Mouse (Mus musculus) liver, adult (tissue): ENCODE results near the gene Tle3.

Experiments used
- GATA4 ChIP-seq: IDR thresholded peaks from 2 replicates; pipeline ENCODE4 v1.6.1; 2014; ENCODE audit warnings: mild to moderate bottlenecking, low read length; ENCODE audit not compliant: insufficient replicate concordance

Tle3 gene

DNA sequence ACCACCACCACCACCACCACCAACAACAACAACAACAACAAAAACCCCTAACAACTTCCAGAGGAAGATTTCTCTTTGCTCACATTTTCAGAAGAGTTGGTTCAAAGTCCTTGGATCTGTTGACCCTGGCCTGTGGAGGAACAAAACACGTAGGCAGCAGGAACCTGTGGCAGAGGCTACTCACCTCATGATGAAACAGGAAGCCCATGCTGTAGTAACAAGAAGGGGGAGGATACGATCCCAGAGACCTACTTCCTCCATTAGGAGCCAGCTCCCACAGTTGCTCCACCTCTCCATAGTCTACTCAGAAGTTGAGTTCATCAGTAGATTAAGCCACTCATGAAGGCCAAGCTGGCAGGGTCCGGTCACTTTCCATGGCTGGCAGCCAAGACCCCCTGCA is 52.1 kb downstream of the Tle3 start:
- TF ChIP-seq GATA4: no peak

GRCm38 (mm10) chr9:61426493-61426892 is 54.3 kb downstream of the Tle3 start:
- no peak for TF ChIP-seq GATA4

DNA sequence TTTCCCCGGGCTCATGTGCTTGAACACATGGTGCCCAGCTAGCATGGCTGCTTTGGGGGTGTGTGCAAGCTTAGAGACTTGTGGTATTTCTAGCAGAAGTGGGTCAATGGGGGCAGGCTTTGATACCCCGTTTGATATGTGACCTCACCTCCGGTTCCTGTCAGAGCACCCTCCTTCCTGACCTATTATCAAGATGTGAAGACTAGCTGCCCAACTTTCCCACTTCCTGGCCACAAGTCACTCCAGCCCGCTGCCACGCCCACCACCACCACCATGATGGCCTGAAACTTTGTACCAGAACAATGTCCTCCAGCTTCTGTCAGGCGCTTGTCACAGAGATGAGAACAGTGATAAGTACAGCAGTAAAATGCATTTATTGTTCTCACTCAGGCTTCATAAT is 54.9 kb downstream of the Tle3 start:
- no peak for TF ChIP-seq GATA4

GRCm38 (mm10) chr9:61427901-61428300 is 55.7 kb downstream of the Tle3 start:
- no peak for TF ChIP-seq GATA4

- TF ChIP-seq GATA4: no peak
Observed at GRCm38 (mm10) chr9:61431830-61432229, 59.7 kb downstream of the Tle3 start.

DNA sequence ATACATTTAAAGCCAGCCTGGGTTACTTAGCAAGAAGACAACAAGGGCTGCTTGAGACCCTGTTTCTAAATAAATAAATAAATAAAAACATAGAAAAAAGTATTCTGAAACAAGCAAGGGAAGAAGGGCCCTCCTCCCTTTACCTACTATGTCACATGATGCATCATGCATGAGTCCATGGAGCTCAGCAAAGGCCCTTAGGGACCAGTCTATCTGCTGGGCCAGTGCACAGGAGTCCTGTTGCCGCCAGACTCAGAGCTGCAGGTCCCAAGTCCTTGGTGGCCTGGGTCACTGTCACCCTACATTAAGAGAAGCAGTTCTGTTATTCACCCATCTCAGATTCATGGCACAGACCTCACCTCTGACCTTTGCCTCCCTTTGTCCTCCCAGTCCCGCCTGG is 61.0 kb downstream of the Tle3 start:
- TF ChIP-seq GATA4: no peak

- no peak for TF ChIP-seq GATA4
Observed at GRCm38 (mm10) chr9:61434062-61434461, 61.9 kb downstream of the Tle3 start.

DNA sequence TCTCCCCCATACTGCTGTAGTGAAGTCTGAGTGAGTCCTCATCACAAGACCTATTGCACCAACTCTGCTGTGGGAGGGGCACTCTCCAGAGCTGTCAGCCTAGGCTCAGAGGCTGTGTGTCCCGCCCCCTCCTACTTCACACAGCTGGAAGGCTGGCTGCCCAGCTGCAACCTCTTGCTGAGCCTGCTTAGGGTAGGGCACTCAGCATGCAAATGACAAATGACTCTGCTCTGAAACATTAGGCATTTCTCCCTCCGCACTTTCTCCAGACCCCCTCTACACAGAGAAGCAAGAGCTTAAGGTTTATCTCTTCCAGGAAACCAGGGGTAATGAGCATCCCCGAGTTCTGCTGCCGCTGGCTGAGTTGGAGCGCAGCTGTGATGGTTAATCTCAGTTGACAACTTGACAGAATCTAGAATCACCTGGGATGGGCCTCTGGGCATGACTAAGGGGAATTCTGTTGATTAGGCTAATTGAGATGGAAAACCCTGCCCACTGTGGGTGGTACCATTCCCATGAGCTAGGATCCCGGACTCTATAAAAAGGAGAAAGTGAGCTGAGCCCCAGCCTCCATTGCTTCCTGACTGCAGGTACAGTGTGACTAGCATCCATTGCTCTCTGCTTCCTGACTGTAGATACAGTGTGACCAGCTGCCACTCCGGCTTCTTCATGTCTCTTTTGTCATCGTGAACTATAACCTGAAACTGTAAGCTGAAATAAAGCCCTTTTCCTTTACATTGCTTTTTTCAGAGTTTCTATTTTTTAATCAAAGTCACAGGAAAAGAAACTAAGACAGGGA is 63.2 kb downstream of the Tle3 start:
- TF ChIP-seq GATA4: no peak

DNA sequence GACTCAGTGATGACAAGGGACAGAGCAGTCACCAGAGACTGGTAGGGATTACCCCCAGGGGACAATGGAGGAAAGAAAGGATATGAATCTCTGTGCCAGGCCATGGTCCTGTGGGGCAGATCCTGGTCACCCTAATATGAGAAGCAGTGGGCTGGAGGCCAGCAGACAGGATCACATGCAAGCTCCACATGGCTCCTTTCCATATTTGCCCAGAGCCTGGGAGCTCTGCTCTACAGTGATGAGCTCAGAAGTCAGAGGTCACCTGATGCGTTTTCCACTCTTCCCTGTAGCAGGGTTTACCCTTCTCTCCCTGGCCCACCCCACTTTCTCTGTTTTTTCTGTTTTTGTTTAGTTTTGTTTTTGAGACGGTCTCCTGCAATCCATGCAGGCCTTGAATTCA is 63.9 kb downstream of the Tle3 start:
- no peak for TF ChIP-seq GATA4

DNA sequence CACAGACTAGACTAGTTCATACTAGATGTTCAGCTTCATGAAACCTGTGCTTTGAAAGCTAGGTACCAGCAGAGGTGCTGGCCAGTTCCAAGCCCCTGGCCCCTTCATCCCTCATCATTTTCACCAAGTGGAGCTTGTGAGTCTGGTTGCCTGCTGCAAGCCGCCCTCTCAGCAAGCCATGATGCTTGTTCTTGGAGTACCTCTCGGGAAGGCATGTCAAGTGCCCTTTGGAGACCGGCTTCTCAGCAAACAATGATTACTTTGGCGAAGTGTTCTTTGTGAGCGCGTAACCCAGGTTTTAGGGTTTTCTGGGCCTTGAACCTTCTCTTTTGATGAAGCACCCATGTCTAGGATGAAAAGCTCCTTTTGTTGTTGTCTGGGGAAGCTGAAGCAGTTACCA is 64.6 kb downstream of the Tle3 start:
- no peak for TF ChIP-seq GATA4

GRCm38 (mm10) chr9:61439092-61439491 is 66.9 kb downstream of the Tle3 start:
- TF ChIP-seq GATA4: no peak

DNA sequence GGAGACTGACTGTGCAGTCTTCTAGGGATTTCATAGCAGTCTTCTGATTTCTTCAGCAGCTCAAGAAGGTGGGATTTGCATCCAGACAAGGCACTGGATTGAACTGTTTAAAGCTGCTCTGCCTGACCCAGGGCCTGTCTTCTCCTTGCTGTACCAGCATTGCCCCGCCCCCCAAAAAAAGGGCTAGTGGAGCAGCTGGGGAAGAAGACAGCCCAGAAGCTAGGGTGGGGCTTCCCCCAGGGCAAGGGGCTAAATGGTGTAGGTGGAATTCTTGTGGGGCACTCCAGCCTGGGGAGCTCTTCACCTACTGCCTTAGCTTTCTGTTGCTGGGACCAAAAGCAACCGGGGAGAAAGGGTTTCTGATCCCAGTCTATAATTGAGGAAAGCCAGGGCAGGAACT is 67.8 kb downstream of the Tle3 start:
- TF ChIP-seq GATA4: no peak

DNA sequence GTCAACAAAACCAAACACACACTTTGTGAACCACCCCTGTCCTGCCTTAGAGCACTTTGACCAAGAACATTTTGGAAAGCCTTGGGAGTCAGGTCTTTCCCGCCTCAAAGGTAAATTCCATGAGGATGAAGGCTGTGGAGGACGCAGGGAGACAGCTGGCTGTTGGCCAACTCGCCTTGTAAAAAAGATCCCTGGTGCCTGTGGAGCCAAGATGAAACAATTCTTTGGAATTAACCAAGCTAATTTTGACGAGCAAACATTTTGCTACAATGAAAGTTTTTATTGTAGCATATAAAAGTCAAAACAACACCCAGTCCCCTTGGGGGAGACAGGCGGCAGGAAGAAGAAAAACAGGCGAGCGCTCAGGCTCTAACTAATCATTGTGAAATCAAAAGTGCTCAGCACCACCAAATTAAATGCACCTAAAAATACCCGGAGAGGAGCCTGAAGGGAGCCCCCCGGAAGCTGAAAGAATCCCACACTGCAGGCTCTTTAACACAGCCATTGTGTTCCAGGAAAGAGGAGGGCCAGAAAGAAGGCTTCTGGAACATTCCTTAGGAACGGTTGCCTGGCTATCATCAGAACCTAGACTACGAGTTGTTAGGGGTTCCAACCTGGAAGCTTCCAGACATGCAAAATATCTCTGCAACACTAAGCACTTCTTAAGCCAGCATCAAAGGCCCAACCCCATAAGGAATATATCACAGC is 69.2 kb downstream of the Tle3 start:
- no peak for TF ChIP-seq GATA4

DNA sequence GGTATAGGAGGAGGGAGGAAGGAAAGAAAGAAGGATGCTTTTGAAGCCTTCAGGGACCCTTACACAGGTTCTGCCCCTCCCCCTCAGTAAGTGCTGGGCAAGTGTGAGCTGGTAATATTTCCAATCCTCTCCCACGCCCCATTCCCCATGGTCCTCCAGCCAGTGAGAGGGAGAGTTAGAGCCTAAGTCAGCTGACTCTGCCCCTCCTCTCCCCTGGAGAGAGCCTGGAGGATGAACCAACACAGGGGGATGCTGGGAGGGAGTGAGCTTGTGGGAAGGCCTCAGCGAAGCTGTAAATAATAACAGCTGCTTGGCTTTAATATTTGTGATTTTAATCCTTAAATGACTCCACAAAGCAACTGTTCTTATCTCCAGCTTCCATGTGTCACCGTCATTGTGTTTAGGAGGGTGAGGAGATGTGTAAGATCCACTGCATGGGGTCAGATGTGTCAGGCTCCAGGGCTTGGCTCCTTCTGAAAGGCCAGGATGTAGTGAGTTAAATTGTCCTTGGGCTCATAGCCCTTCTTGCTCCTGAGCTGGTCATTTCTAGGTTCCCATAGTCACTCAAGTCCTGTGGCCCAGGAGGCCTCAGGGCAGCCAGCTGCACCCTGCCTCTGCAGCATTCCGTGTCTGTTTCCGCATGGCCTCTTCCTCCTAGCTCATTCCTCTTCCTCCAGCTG is 70.9 kb downstream of the Tle3 start:
- no peak for TF ChIP-seq GATA4

DNA sequence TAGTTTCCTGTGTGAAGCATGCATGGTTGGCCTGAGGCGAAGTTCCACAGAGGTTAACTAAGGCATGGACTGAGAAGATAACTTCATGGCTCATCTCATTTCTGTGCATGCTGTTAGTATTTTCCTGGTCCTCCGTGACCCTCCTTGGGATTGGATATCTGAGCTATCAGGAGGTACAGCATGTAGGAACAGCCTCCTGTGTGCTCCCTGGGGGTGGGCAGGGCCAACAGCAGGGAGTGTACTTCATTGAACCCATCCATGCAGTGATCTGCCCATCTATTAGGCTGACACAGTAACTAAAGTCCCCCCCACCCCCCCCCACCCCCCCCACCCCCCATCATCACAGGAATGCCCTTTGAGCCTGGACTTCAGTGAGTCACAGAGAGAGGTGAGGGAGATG is 73.0 kb downstream of the Tle3 start:
- TF ChIP-seq GATA4: no peak

- no peak for TF ChIP-seq GATA4
Observed at GRCm38 (mm10) chr9:61445711-61446222, 73.6 kb downstream of the Tle3 start.
